Mouse (Mus musculus): ENCODE data around the gene Krtdap. TPM values are rescaled to one million over a fixed set of nuclear protein-coding genes. Genes with fewer than 3 reads are reported as not detected.

Krtdap gene
- polyA plus RNA-seq, 1 experiment from 2014 or later: not detected

- TF ChIP-seq CTCF (IDR thresholded peaks at IDR 0.05; ENCODE audit: low read depth) (no peak), EP300 (IDR thresholded peaks at IDR 0.05; ENCODE audit: low read depth) (no peak)
- H3K36me3 ChIP-seq (replicated peaks; ENCODE audit: insufficient read depth, low read length): no peaks in the 10 kb centered on the region
- 79% methylated on average over 4 of the region's 4 CpGs for WGBS (ENCODE audit: insufficient replicate concordance)
- no peaks in the 10 kb centered on the region; the same call in 1 of the 2 replicates for H3K4me1 ChIP-seq (ENCODE audit: insufficient read depth)
- ATAC-seq (no peak), DNase-seq (no peak)
- no peak overlapping the region for H3K4me2 ChIP-seq (ENCODE audit: low read depth, low read length)
- no peaks in the 10 kb centered on the region for H3K9me3 ChIP-seq (ENCODE audit: low read length)
- H3K9ac ChIP-seq (replicated peaks): no peak overlapping the region
- no peaks in the 10 kb centered on the region for H3K27me3 ChIP-seq (ENCODE audit: insufficient read depth, low read length)
- no peak overlapping the region for H3K27ac ChIP-seq (ENCODE audit: low read depth)
- no peak overlapping the region for H3K4me3 ChIP-seq (ENCODE audit: low read depth, low read length)
These were observed 21.3 kb upstream of the Krtdap start for GRCm38 (mm10) chr7:30766408-30766807.

DNA sequence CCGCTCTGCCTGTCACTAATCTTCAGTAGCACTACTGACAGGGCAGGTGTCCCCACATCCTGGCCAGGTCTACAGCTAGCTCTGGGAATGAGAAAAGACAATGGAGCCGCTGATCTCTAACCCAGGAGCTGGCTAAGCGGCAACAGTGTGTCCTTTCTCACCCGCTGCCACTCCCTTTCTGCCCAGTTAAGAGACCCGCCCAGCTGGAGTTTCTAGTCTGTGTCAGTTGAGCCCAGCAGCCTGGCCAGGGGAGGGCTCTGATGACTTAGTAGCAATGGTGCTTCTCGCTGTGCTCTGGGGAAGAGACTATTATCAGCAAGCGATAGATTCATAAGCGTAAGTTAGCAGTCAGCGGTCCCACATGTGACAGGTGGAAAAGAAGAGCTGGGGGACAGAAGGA is 18.5 kb upstream of the Krtdap start:
- Histone ChIP-seq H3K4me3 (ENCODE audit: low read depth, low read length) (no peak overlapping the region), H3K4me2 (ENCODE audit: low read depth, low read length) (no peak overlapping the region)
- DNase-seq: no peak

DNA sequence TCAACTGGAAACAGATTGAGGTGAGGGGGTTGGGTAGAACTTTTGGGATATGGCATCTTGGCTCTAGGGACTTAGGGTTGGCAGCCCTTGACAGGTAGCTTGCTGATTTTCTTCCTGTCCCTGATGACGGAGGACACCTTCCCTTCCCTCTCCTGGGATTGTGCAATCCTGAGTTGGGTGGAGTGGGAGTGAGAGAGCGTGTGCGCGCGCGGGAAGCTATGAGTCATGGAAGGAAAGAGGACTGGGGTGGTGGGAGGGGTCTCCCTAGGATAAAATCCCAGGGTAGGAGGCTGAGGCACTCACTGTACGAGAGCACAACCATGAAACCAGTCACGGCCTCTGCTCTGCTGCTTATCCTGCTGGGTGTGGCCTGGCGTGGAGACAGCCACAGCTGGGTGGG is 11.6 kb upstream of the Krtdap start:
- Histone ChIP-seq H3K4me2 (ENCODE audit: low read depth, low read length) (no peak overlapping the region), H3K4me3 (ENCODE audit: low read depth, low read length) (no peak overlapping the region), H3K27ac (ENCODE audit: low read depth) (no peak overlapping the region), H3K9me3 (ENCODE audit: low read length) (no peaks in the 10 kb centered on the region), H3K9ac (replicated peaks) (no peak overlapping the region), H3K4me1 (ENCODE audit: insufficient read depth) (no peaks in the 10 kb centered on the region), H3K27me3 (ENCODE audit: insufficient read depth, low read length) (no peaks in the 10 kb centered on the region), H3K36me3 (replicated peaks; ENCODE audit: insufficient read depth, low read length) (no peaks in the 10 kb centered on the region)
- WGBS (ENCODE audit: insufficient replicate concordance): 58% methylated on average over 9 of the region's 9 CpGs
- ATAC-seq: no peak
- DNase-seq: no peak
- no peak for TF ChIP-seq EP300 (IDR thresholded peaks at IDR 0.05; ENCODE audit: low read depth)
- no peak for TF ChIP-seq CTCF (IDR thresholded peaks at IDR 0.05; ENCODE audit: low read depth)

More for the DNA sequence above, 18.5 kb upstream of the Krtdap start:
- H3K9me3 ChIP-seq (ENCODE audit: low read length): no peaks in the 10 kb centered on the region
- no peak overlapping the region for H3K27ac ChIP-seq (ENCODE audit: low read depth)
- H3K9ac ChIP-seq (replicated peaks): no peak overlapping the region
- no peak for ATAC-seq
- H3K27me3 ChIP-seq (ENCODE audit: insufficient read depth, low read length): no peaks in the 10 kb centered on the region
- no peaks in the 10 kb centered on the region for H3K4me1 ChIP-seq (ENCODE audit: insufficient read depth)
- no peaks in the 10 kb centered on the region for H3K36me3 ChIP-seq (replicated peaks; ENCODE audit: insufficient read depth, low read length)
- 37% methylated on average over 9 of the region's 9 CpGs for WGBS (ENCODE audit: insufficient replicate concordance)
- no peak for TF ChIP-seq CTCF (IDR thresholded peaks at IDR 0.05; ENCODE audit: low read depth)
- no peak for TF ChIP-seq EP300 (IDR thresholded peaks at IDR 0.05; ENCODE audit: low read depth)

- Histone ChIP-seq H3K9me3 (ENCODE audit: low read length) (no peaks in the 10 kb centered on the region), H3K36me3 (replicated peaks; ENCODE audit: insufficient read depth, low read length) (no peaks in the 10 kb centered on the region), H3K4me3 (ENCODE audit: low read depth, low read length) (no peak overlapping the region), H3K4me2 (ENCODE audit: low read depth, low read length) (no peak overlapping the region), H3K9ac (replicated peaks) (no peak overlapping the region), H3K27me3 (ENCODE audit: insufficient read depth, low read length) (no peaks in the 10 kb centered on the region), H3K4me1 (ENCODE audit: insufficient read depth) (no peaks in the 10 kb centered on the region), H3K27ac (ENCODE audit: low read depth) (no peak overlapping the region)
- no peak for DNase-seq
- no peak for ATAC-seq
- WGBS (ENCODE audit: insufficient replicate concordance): 65% methylated on average over 7 of the region's 7 CpGs
- TF ChIP-seq EP300 (IDR thresholded peaks at IDR 0.05; ENCODE audit: low read depth) (no peak), CTCF (IDR thresholded peaks at IDR 0.05; ENCODE audit: low read depth) (no peak)
These were observed 10.6 kb upstream of the Krtdap start for GRCm38 (mm10) chr7:30777081-30777579.

GRCm38 (mm10) chr7:30777911-30778310 is 9.8 kb upstream of the Krtdap start:
- H3K4me1 ChIP-seq (ENCODE audit: insufficient read depth): no peaks in the 10 kb centered on the region
- 50% methylated on average over 1 of the region's 1 CpGs for WGBS (ENCODE audit: insufficient replicate concordance)
- no peak overlapping the region for H3K4me3 ChIP-seq (ENCODE audit: low read depth, low read length)
- H3K4me2 ChIP-seq (ENCODE audit: low read depth, low read length): no peak overlapping the region
- H3K27me3 ChIP-seq (ENCODE audit: insufficient read depth, low read length): no peaks in the 10 kb centered on the region
- DNase-seq (no peak), ATAC-seq (no peak)
- no peaks in the 10 kb centered on the region for H3K36me3 ChIP-seq (replicated peaks; ENCODE audit: insufficient read depth, low read length)
- no peak overlapping the region for H3K27ac ChIP-seq (ENCODE audit: low read depth)
- no peak for TF ChIP-seq CTCF (IDR thresholded peaks at IDR 0.05; ENCODE audit: low read depth)
- no peak for TF ChIP-seq EP300 (IDR thresholded peaks at IDR 0.05; ENCODE audit: low read depth)
- no peak overlapping the region for H3K9ac ChIP-seq (replicated peaks)
- H3K9me3 ChIP-seq (ENCODE audit: low read length): no peaks in the 10 kb centered on the region

GRCm38 (mm10) chr7:30781792-30782191 is 5.9 kb upstream of the Krtdap start:
- Histone ChIP-seq H3K9me3 (ENCODE audit: low read length) (no peaks in the 10 kb centered on the region), H3K36me3 (replicated peaks; ENCODE audit: insufficient read depth, low read length) (no peaks in the 10 kb centered on the region), H3K4me1 (ENCODE audit: insufficient read depth) (no peaks in the 10 kb centered on the region), H3K4me3 (ENCODE audit: low read depth, low read length) (no peak overlapping the region), H3K4me2 (ENCODE audit: low read depth, low read length) (no peak overlapping the region), H3K27ac (ENCODE audit: low read depth) (no peak overlapping the region), H3K9ac (replicated peaks) (no peak overlapping the region), H3K27me3 (ENCODE audit: insufficient read depth, low read length) (no peaks in the 10 kb centered on the region)
- ATAC-seq (no peak), DNase-seq (no peak)
- WGBS (ENCODE audit: insufficient replicate concordance): 46% methylated on average over 4 of the region's 4 CpGs
- TF ChIP-seq CTCF (IDR thresholded peaks at IDR 0.05; ENCODE audit: low read depth) (peak; percentile 74), EP300 (IDR thresholded peaks at IDR 0.05; ENCODE audit: low read depth) (no peak)

GRCm38 (mm10) chr7:30782658-30783057 is 5.0 kb upstream of the Krtdap start:
- Histone ChIP-seq H3K9ac (replicated peaks) (no peak overlapping the region), H3K36me3 (replicated peaks; ENCODE audit: insufficient read depth, low read length) (no peaks in the 10 kb centered on the region), H3K27me3 (ENCODE audit: insufficient read depth, low read length) (no peaks in the 10 kb centered on the region), H3K27ac (ENCODE audit: low read depth) (no peak overlapping the region), H3K4me1 (ENCODE audit: insufficient read depth) (no peaks in the 10 kb centered on the region), H3K9me3 (ENCODE audit: low read length) (no peaks in the 10 kb centered on the region), H3K4me2 (ENCODE audit: low read depth, low read length) (no peak overlapping the region), H3K4me3 (ENCODE audit: low read depth, low read length) (no peak overlapping the region)
- WGBS (ENCODE audit: insufficient replicate concordance): 66% methylated on average over 3 of the region's 3 CpGs
- DNase-seq (no peak), ATAC-seq (no peak)
- TF ChIP-seq EP300 (IDR thresholded peaks at IDR 0.05; ENCODE audit: low read depth) (no peak), CTCF (IDR thresholded peaks at IDR 0.05; ENCODE audit: low read depth) (no peak)
